Mouse (Mus musculus): ENCODE data around the gene Mdm2.

DNA sequence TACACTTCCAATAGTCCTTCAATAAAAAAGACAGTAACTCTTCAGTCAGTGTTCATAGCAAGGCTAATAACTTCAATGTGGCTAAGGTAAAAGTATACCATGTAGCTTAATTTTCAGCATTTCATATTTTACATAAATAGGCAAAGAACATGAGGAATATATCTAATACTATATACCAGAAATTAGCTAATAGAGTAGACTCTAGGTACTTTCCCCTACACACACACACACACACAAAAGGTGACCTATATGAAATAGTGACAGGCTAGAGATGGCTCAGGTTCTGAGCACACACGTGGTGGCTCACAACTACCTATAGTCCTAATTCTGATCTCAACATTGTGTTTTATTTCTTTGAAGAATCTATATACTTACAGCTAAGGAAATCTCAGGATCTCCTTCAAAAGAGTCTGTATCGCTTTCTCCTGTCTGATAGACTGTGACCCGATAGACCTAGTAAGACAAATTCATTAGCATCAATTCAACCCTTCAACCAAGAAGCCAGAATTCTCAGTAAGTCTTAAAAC lies 19.7 kb downstream of the Mdm2 start:
- TF ChIP-seq POLR2A (IDR thresholded peaks at IDR 0.05; ENCODE audit: low read depth, low read length): no peak
- no peak for TF ChIP-seq CTCF (IDR thresholded peaks at IDR 0.05; ENCODE audit: extremely low read depth, insufficient read depth, insufficient read length, insufficient replicate concordance)
